Mouse (Mus musculus): ENCODE measurements around the gene Lrrtm4.

DNA sequence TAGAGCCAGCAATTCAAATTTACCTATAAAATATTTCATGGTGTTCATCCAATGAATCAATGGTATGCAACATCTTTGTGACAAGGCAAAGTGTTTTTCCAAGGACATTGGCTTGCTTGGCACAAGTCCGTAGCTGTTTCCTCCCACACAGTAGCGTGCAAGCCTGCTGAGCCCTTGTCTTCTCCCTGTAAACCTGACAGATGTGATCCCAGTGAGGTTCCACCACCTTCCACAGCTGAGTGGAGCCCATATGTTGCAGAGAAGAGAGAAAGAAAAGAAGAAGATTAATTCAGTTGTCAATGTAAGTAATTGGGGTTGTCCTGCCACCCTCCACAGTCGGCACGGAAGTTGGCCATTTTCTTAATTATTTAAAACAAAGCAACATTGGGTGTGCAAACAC, 645.4 kb downstream of the Lrrtm4 start:
- TF ChIP-seq CTCF (IDR thresholded peaks at IDR 0.05) = no peak
- no peak for TF ChIP-seq POLR2A (IDR thresholded peaks at IDR 0.05; ENCODE audit: insufficient read depth, low read depth, low read length)
